Comparison of ENCODE assay signal across 7 mouse cellular contexts in genomic region chr12:99952928-99953327, GRCm38 (mm10). TPM values are rescaled to one million over a fixed set of nuclear protein-coding genes. Genes with fewer than 3 reads are reported as not detected.
DNase-seq lines count a peak whose midpoint lies in the region; ATAC-seq and TF ChIP-seq lines count a peak whose summit lies in the region.

No protein-coding gene starts in this region.

- no peak overlapping the region for H3K4me2 ChIP-seq in midbrain, embryonic 11.5 days
- H3K4me2 ChIP-seq in midbrain, embryonic 13.5 days (replicated peaks), result no peak overlapping the region
- H3K4me2 ChIP-seq in hindbrain, postnatal 0 days (ENCODE audit: low read depth, low read length), result no peak overlapping the region
- H3K4me2 ChIP-seq in liver, embryonic 11.5 days, result no peak overlapping the region

- no peak overlapping the region for H3K9ac ChIP-seq in midbrain, embryonic 11.5 days (ENCODE audit: low read length)
- H3K9ac ChIP-seq in midbrain, embryonic 13.5 days (replicated peaks), result no peak overlapping the region
- no peak overlapping the region for H3K9ac ChIP-seq in hindbrain, postnatal 0 days (replicated peaks; ENCODE audit: low read length)
- no peak overlapping the region for H3K9ac ChIP-seq in liver, embryonic 11.5 days (ENCODE audit: low read depth, low read length)

- 57% methylated on average over 7 of the region's 7 CpGs for WGBS in midbrain, embryonic 11.5 days
- 62% methylated on average over 7 of the region's 7 CpGs for WGBS in midbrain, embryonic 13.5 days
- WGBS in hindbrain, postnatal 0 days, result 57% methylated on average over 7 of the region's 7 CpGs
- WGBS in liver, embryonic 11.5 days, result 68% methylated on average over 7 of the region's 7 CpGs

- H3K27me3 ChIP-seq in midbrain, embryonic 11.5 days (ENCODE audit: control insufficient read depth, insufficient read depth, low read length), result no peaks in the 10 kb centered on the region
- H3K27me3 ChIP-seq in midbrain, embryonic 13.5 days, result no peaks in the 10 kb centered on the region
- H3K27me3 ChIP-seq in hindbrain, postnatal 0 days (ENCODE audit: insufficient read depth, low read length), result no peaks in the 10 kb centered on the region
- no peaks in the 10 kb centered on the region for H3K27me3 ChIP-seq in liver, embryonic 11.5 days (replicated peaks; ENCODE audit: control insufficient read depth, insufficient read depth, low read length)

- no peak for ATAC-seq in midbrain, embryonic 11.5 days (ENCODE audit: low FRiP score)
- ATAC-seq in midbrain, embryonic 13.5 days, result no peak
- ATAC-seq in common myeloid progenitor, adult 5-6 weeks (replicated peaks; ENCODE audit: low read depth, poor library complexity, severe bottlenecking), result peak; percentile 50; the same call in 1 of the 2 replicates
- ATAC-seq in hindbrain, postnatal 0 days, result peak; percentile 63; the same call in 1 of the 2 replicates
- ATAC-seq in liver, embryonic 11.5 days (replicated peaks; ENCODE audit: low FRiP score), result 0 out of 2 replicates have a peak, but pooled peaks have one; percentile 18

- H3K4me1 ChIP-seq in midbrain, embryonic 11.5 days (ENCODE audit: control insufficient read depth, insufficient read depth, low read length), result no peaks in the 10 kb centered on the region
- peaks cover under 1% of the 10 kb centered on the region; the same call in 1 of the 2 replicates for H3K4me1 ChIP-seq in midbrain, embryonic 13.5 days (replicated peaks)
- no peaks in the 10 kb centered on the region; the same call in 1 of the 2 replicates for H3K4me1 ChIP-seq in hindbrain, postnatal 0 days (ENCODE audit: insufficient read depth, low read length)
- H3K4me1 ChIP-seq in liver, embryonic 11.5 days (replicated peaks; ENCODE audit: control insufficient read depth, insufficient read depth, low read length), result no peaks in the 10 kb centered on the region

- peak; percentile 76 for TF ChIP-seq CTCF in hindbrain, postnatal 0 days (IDR thresholded peaks at IDR 0.05; ENCODE audit: low read depth)

- no peaks in the 10 kb centered on the region for H3K36me3 ChIP-seq in midbrain, embryonic 11.5 days (ENCODE audit: control insufficient read depth, insufficient read depth, low read length)
- peaks cover 35% of the 10 kb centered on the region for H3K36me3 ChIP-seq in midbrain, embryonic 13.5 days
- H3K36me3 ChIP-seq in hindbrain, postnatal 0 days (ENCODE audit: insufficient read depth, low read length), result peaks cover 4% of the 10 kb centered on the region; the same call in 1 of the 2 replicates
- peaks cover 2% of the 10 kb centered on the region; the same call in 1 of the 2 replicates for H3K36me3 ChIP-seq in liver, embryonic 11.5 days (ENCODE audit: control insufficient read depth, insufficient read depth, low read length)

- DNase-seq in midbrain, embryonic 11.5 days (ENCODE audit: low spot score, missing footprints), result peak; percentile 87
- peak; percentile 40 to 64 for DNase-seq in adrenal gland, adult 18-20 months (ENCODE audit: low spot score in 2 of 2)
- DNase-seq in hindbrain, postnatal 0 days (ENCODE audit: low spot score), result peak; percentile 75
- no peak for DNase-seq in liver, embryonic 11.5 days (ENCODE audit: low spot score)
- peak; percentile 74 for DNase-seq in right cerebral cortex, postnatal 4 days

- no peak overlapping the region for H3K27ac ChIP-seq in midbrain, embryonic 11.5 days (ENCODE audit: low read depth, low read length)
- H3K27ac ChIP-seq in midbrain, embryonic 13.5 days, result no peak overlapping the region
- H3K27ac ChIP-seq in hindbrain, postnatal 0 days, result no peak overlapping the region
- H3K27ac ChIP-seq in liver, embryonic 11.5 days (ENCODE audit: low read depth, low read length), result no peak overlapping the region

- no peaks in the 10 kb centered on the region for H3K9me3 ChIP-seq in midbrain, embryonic 11.5 days (ENCODE audit: control insufficient read depth, low read length)
- no peaks in the 10 kb centered on the region for H3K9me3 ChIP-seq in midbrain, embryonic 13.5 days
- no peaks in the 10 kb centered on the region for H3K9me3 ChIP-seq in hindbrain, postnatal 0 days (ENCODE audit: low read length)
- no peaks in the 10 kb centered on the region for H3K9me3 ChIP-seq in liver, embryonic 11.5 days (ENCODE audit: control insufficient read depth, low read length)

- H3K4me3 ChIP-seq in midbrain, embryonic 11.5 days (ENCODE audit: low read depth, low read length), result no peak overlapping the region
- H3K4me3 ChIP-seq in midbrain, embryonic 13.5 days (replicated peaks), result no peak overlapping the region
- H3K4me3 ChIP-seq in hindbrain, postnatal 0 days (ENCODE audit: low read length), result no peak overlapping the region
- H3K4me3 ChIP-seq in liver, embryonic 11.5 days (ENCODE audit: low read depth, low read length), result no peak overlapping the region

RNA-seq across cellular contexts. Expression of gene Kcnk13, which starts 11.4 kb away (rescaled TPM):
- polyA plus RNA-seq in midbrain, embryonic 11.5 days (2014; fragmentation: Nextera tagmentation; extraction: Ambion mirVana), result 0.15 and 0.18 TPM in 2 replicates
- 0.27 and 0.46 TPM in 2 replicates for polyA plus RNA-seq in midbrain, embryonic 13.5 days (2015; fragmentation: Nextera tagmentation; extraction: Ambion mirVana)
- 1 to 10 TPM; 1.2 TPM for total RNA-seq in adrenal gland, adult 18-20 months (2021)
- not detected in 2 replicates for total RNA-seq in common myeloid progenitor, adult 5-6 weeks (2017)
- 1.8 and 3.7 TPM in 2 replicates for total RNA-seq in hindbrain, postnatal 0 days (2014; rRNA removed)
- 1.9 and 2.4 TPM in 2 replicates for polyA plus RNA-seq in hindbrain, postnatal 0 days (2015; fragmentation: Nextera tagmentation; extraction: Ambion mirVana)
- polyA plus RNA-seq in liver, embryonic 11.5 days (2014; fragmentation: Nextera tagmentation; extraction: Ambion mirVana), result 0.37 and 0.78 TPM in 2 replicates

Comparison
In these comparisons a context has a peak if more than half of its experiments do, and no peak if none do; other contexts are left out.
1. ATAC-seq: peak in common myeloid progenitor, adult 5-6 weeks (single experiment), hindbrain, postnatal 0 days (single experiment) and liver, embryonic 11.5 days (single experiment); none in midbrain, embryonic 11.5 days (single experiment) and midbrain, embryonic 13.5 days (single experiment).